Mouse (Mus musculus): Measurements from ENCODE around the gene Hoxa7. TPM values are rescaled to one million over a fixed set of nuclear protein-coding genes. Genes with fewer than 3 reads are reported as not detected.

The Hoxa7 gene
- total and polyA plus RNA-seq, 3 experiments, result 0.17 TPM; not detected in 2

- DNase-seq (ENCODE audit: low read depth, low spot score), result no peak
- Histone ChIP-seq H3K27ac (ENCODE audit: control insufficient read depth, low read depth, low read length) (no peak overlapping the region), H3K79me2 (ENCODE audit: control insufficient read depth, insufficient read depth, low read length, poor library complexity) (no peaks in the 10 kb centered on the region), H3K9me3 (replicated peaks; ENCODE audit: insufficient read depth, low read length) (no peaks in the 10 kb centered on the region), H3K4me1 (ENCODE audit: control insufficient read depth in 1 of 2, insufficient read depth in 2 of 2, low read length in 2 of 2) (no peaks in the 10 kb centered on the region), H3K27me3 (ENCODE audit: control insufficient read depth in 1 of 2, insufficient read depth in 2 of 2, low read length in 2 of 2) (no peaks in the 10 kb centered on the region), H3K9ac (ENCODE audit: control insufficient read depth, low read depth, low read length, poor library complexity, severe bottlenecking) (peak overlapping the region; percentile 47), H3K36me3 (ENCODE audit: control insufficient read depth in 1 of 2, insufficient read depth in 2 of 2, low read length in 2 of 2) (no peaks in the 10 kb centered on the region), H3K4me3 (ENCODE audit: control insufficient read depth in 1 of 2, insufficient read depth in 1 of 2, low read depth in 2 of 2, low read length in 2 of 2) (peak overlapping the region; percentile 24 to 74; a peak in 3 of 4 replicates)
- TF ChIP-seq TBP (IDR thresholded peaks at IDR 0.05; ENCODE audit: low read depth, low read length) (no peak), GATA1 (IDR thresholded peaks at IDR 0.05; ENCODE audit: low read depth, low read length) (no peak), CHD2 (IDR thresholded peaks at IDR 0.05; ENCODE audit: low read length) (no peak), NRF1 (IDR thresholded peaks at IDR 0.05; ENCODE audit: insufficient read depth, low read depth, low read length, poor library complexity, severe bottlenecking) (no peak), POLR2AphosphoS2 (IDR thresholded peaks at IDR 0.05; ENCODE audit: low read length) (no peak), MYC (IDR thresholded peaks at IDR 0.05; ENCODE audit: low read depth, low read length) (no peak), BHLHE40 (IDR thresholded peaks at IDR 0.05; ENCODE audit: borderline replicate concordance, low read depth, low read length) (no peak), MAX (IDR thresholded peaks at IDR 0.05; ENCODE audit: low read length) (no peak), MEF2A (IDR thresholded peaks at IDR 0.05; ENCODE audit: extremely low read depth, insufficient replicate concordance, low read depth, low read length, poor library complexity, severe bottlenecking) (no peak), MAFK (IDR thresholded peaks at IDR 0.05; ENCODE audit: borderline replicate concordance, low read depth, low read length) (no peak), SMC3 (IDR thresholded peaks at IDR 0.05; ENCODE audit: low read depth, low read length) (no peak), CHD1 (IDR thresholded peaks at IDR 0.05; ENCODE audit: low read depth, low read length) (no peak), TCF12 (IDR thresholded peaks at IDR 0.05; ENCODE audit: low read depth, low read length) (no peak), TAL1 (IDR thresholded peaks at IDR 0.05; ENCODE audit: low read length) (no peak), JUND (IDR thresholded peaks at IDR 0.05; ENCODE audit: low read depth, low read length) (no peak), USF2 (IDR thresholded peaks at IDR 0.05; ENCODE audit: borderline replicate concordance in 1 of 2, insufficient read depth in 1 of 2, low read depth in 1 of 2, low read length in 2 of 2) (no peak)
Measured at GRCm38 (mm10) chr6:52221993-52222685, 485 bp upstream of the Hoxa7 start.

- Histone ChIP-seq H3K9me3 (replicated peaks; ENCODE audit: insufficient read depth, low read length) (no peaks in the 10 kb centered on the region), H3K27ac (ENCODE audit: control insufficient read depth, low read depth, low read length) (no peak overlapping the region), H3K4me1 (ENCODE audit: control insufficient read depth in 1 of 2, insufficient read depth in 2 of 2, low read length in 2 of 2) (no peaks in the 10 kb centered on the region), H3K27me3 (ENCODE audit: control insufficient read depth in 1 of 2, insufficient read depth in 2 of 2, low read length in 2 of 2) (no peaks in the 10 kb centered on the region), H3K9ac (ENCODE audit: control insufficient read depth, low read depth, low read length, poor library complexity, severe bottlenecking) (peak overlapping the region; percentile 72), H3K36me3 (ENCODE audit: control insufficient read depth in 1 of 2, insufficient read depth in 2 of 2, low read length in 2 of 2) (no peaks in the 10 kb centered on the region), H3K4me3 (ENCODE audit: control insufficient read depth in 1 of 2, insufficient read depth in 1 of 2, low read depth in 2 of 2, low read length in 2 of 2) (peak overlapping the region; percentile 74 to 79; a peak in 3 of 4 replicates), H3K79me2 (ENCODE audit: control insufficient read depth, insufficient read depth, low read length, poor library complexity) (no peaks in the 10 kb centered on the region)
- peak; percentile 9 for DNase-seq (ENCODE audit: low read depth, low spot score)
- no peak for TF ChIP-seq USF1 (IDR thresholded peaks at IDR 0.05; ENCODE audit: low read depth, low read length)
- TF ChIP-seq NELFE (IDR thresholded peaks at IDR 0.05; ENCODE audit: low read depth, low read length), result no peak
- no peak for TF ChIP-seq CHD1 (IDR thresholded peaks at IDR 0.05; ENCODE audit: low read depth, low read length)
- TF ChIP-seq ETS1 (IDR thresholded peaks at IDR 0.05; ENCODE audit: low read depth, low read length), result no peak
- no peak for TF ChIP-seq JUND (IDR thresholded peaks at IDR 0.05; ENCODE audit: low read depth, low read length)
- no peak for TF ChIP-seq E2F4 (IDR thresholded peaks at IDR 0.05; ENCODE audit: borderline replicate concordance, low read depth, low read length)
- no peak for TF ChIP-seq BHLHE40 (IDR thresholded peaks at IDR 0.05; ENCODE audit: borderline replicate concordance, low read depth, low read length)
- TF ChIP-seq MAFK (IDR thresholded peaks at IDR 0.05; ENCODE audit: borderline replicate concordance, low read depth, low read length), result no peak
- TF ChIP-seq NRF1 (IDR thresholded peaks at IDR 0.05; ENCODE audit: insufficient read depth, low read depth, low read length, poor library complexity, severe bottlenecking), result no peak
- no peak for TF ChIP-seq ZMIZ1 (IDR thresholded peaks at IDR 0.05; ENCODE audit: low read depth, low read length)
- no peak for TF ChIP-seq CHD2 (IDR thresholded peaks at IDR 0.05; ENCODE audit: low read length)
- no peak for TF ChIP-seq GATA1 (IDR thresholded peaks at IDR 0.05; ENCODE audit: low read depth, low read length)
- TF ChIP-seq MEF2A (IDR thresholded peaks at IDR 0.05; ENCODE audit: extremely low read depth, insufficient replicate concordance, low read depth, low read length, poor library complexity, severe bottlenecking), result no peak
- no peak for TF ChIP-seq TBP (IDR thresholded peaks at IDR 0.05; ENCODE audit: low read depth, low read length)
Measured at GRCm38 (mm10) chr6:52220865-52221310, 766 bp downstream of the Hoxa7 start.
